Comparison of ENCODE assay signal across 8 mouse cellular contexts in genomic region chr10:80405481-80406173, GRCm38 (mm10). TPM values are rescaled to one million over a fixed set of nuclear protein-coding genes. Genes with fewer than 3 reads are reported as not detected.
DNase-seq lines count a peak whose midpoint lies in the region; ATAC-seq and TF ChIP-seq lines count a peak whose summit lies in the region.

No protein-coding gene starts in this region.

- H3K9me3 ChIP-seq in kidney, postnatal 0 days (replicated peaks; ENCODE audit: low read length): no peaks in the 10 kb centered on the region
- H3K9me3 ChIP-seq in neural tube, embryonic 13.5 days: no peaks in the 10 kb centered on the region

- no peak for DNase-seq in kidney, postnatal 0 days (ENCODE audit: low spot score)
- DNase-seq in kidney, postnatal 10 days: no peak
- DNase-seq in induced T-regulatory cell, adult 2 months (ENCODE audit: low read depth): peak; percentile 64
- no peak for DNase-seq in spleen, adult 12 weeks (ENCODE audit: low spot score)
- no peak for DNase-seq in frontal cortex, postnatal 25 days (ENCODE audit: low spot score in 2 of 2)
- DNase-seq in embryo, embryonic 9.5 days (ENCODE audit: extremely low spot score): no peak

- 50% methylated on average over 10 of the region's 10 CpGs for WGBS in kidney, postnatal 0 days
- 56% methylated on average over 10 of the region's 10 CpGs for WGBS in neural tube, embryonic 13.5 days

- H3K27ac ChIP-seq in kidney, postnatal 0 days: no peak overlapping the region
- peak overlapping the region; percentile 83 for H3K27ac ChIP-seq in brown adipose tissue, adult 24 weeks (replicated peaks; ENCODE audit: low read depth, low read length)
- peak overlapping the region; percentile 89; the same call in 1 of the 2 replicates for H3K27ac ChIP-seq in neural tube, embryonic 13.5 days (replicated peaks)

- H3K27me3 ChIP-seq in kidney, postnatal 0 days (ENCODE audit: insufficient read depth, low read length): no peaks in the 10 kb centered on the region
- H3K27me3 ChIP-seq in neural tube, embryonic 13.5 days: no peaks in the 10 kb centered on the region

- H3K9ac ChIP-seq in kidney, postnatal 0 days (ENCODE audit: low read depth, low read length): peak overlapping the region; percentile 75
- H3K9ac ChIP-seq in neural tube, embryonic 13.5 days: peak overlapping the region; percentile 95

- peak overlapping the region; percentile 66 for H3K4me3 ChIP-seq in kidney, postnatal 0 days (replicated peaks; ENCODE audit: low read depth, low read length)
- peak overlapping the region; percentile 78 for H3K4me3 ChIP-seq in brown adipose tissue, adult 24 weeks (ENCODE audit: insufficient read depth, low read depth, low read length)
- peak overlapping the region; percentile 92 for H3K4me3 ChIP-seq in neural tube, embryonic 13.5 days

- H3K36me3 ChIP-seq in kidney, postnatal 0 days (ENCODE audit: insufficient read depth, low read length): peaks cover 27% of the 10 kb centered on the region
- peaks cover 55% of the 10 kb centered on the region for H3K36me3 ChIP-seq in neural tube, embryonic 13.5 days

- peak overlapping the region; percentile 88 for H3K4me2 ChIP-seq in kidney, postnatal 0 days (ENCODE audit: low read length)
- H3K4me2 ChIP-seq in neural tube, embryonic 13.5 days: peak overlapping the region; percentile 95

- peak; percentile 50; the same call in 1 of the 2 replicates for TF ChIP-seq CTCF in kidney, postnatal 0 days (IDR thresholded peaks at IDR 0.05; ENCODE audit: low read depth)

- 0 out of 2 replicates have a peak, but pooled peaks have one; percentile 6 for ATAC-seq in kidney, postnatal 0 days (replicated peaks; ENCODE audit: low FRiP score, low read depth)
- no peak for ATAC-seq in neural tube, embryonic 13.5 days (ENCODE audit: low read depth)

- H3K4me1 ChIP-seq in kidney, postnatal 0 days (replicated peaks; ENCODE audit: insufficient read depth, low read length): peaks cover 18% of the 10 kb centered on the region
- peaks cover 6% of the 10 kb centered on the region for H3K4me1 ChIP-seq in brown adipose tissue, adult 24 weeks (ENCODE audit: control insufficient read depth, insufficient read depth, insufficient read length, low read length)
- peaks cover 41% of the 10 kb centered on the region for H3K4me1 ChIP-seq in neural tube, embryonic 13.5 days (replicated peaks)

RNA-seq across cellular contexts. Expression of gene Uqcr11, which starts 1.0 kb away (rescaled TPM):
- polyA plus RNA-seq in kidney, postnatal 0 days (2015; fragmentation: Nextera tagmentation; extraction: Ambion mirVana): 1,117 and 1,253 TPM in 2 replicates
- polyA plus RNA-seq in brown adipose tissue, adult 24 weeks (2012; ENCODE audit: insufficient read depth, insufficient read length, missing spikeins): 2,528 and 2,993 TPM in 2 replicates
- 462 and 574 TPM in 2 replicates for polyA plus RNA-seq in neural tube, embryonic 13.5 days (2015; fragmentation: Nextera tagmentation; extraction: Ambion mirVana)

RNA-seq across cellular contexts. Expression of gene Mbd3, which starts 6.3 kb away (rescaled TPM):
- 163 and 165 TPM in 2 replicates for polyA plus RNA-seq in kidney, postnatal 0 days (2015; fragmentation: Nextera tagmentation; extraction: Ambion mirVana)
- 79.3 and 90.4 TPM in 2 replicates for polyA plus RNA-seq in brown adipose tissue, adult 24 weeks (2012; ENCODE audit: insufficient read depth, insufficient read length, missing spikeins)
- polyA plus RNA-seq in neural tube, embryonic 13.5 days (2015; fragmentation: Nextera tagmentation; extraction: Ambion mirVana): 238 and 241 TPM in 2 replicates

RNA-seq across cellular contexts. Expression of gene Mex3d, which starts 18.2 kb away (rescaled TPM):
- 6.6 and 7.8 TPM in 2 replicates for polyA plus RNA-seq in kidney, postnatal 0 days (2015; fragmentation: Nextera tagmentation; extraction: Ambion mirVana)
- 3.3 and 3.7 TPM in 2 replicates for polyA plus RNA-seq in brown adipose tissue, adult 24 weeks (2012; ENCODE audit: insufficient read depth, insufficient read length, missing spikeins)
- 15.6 and 16.7 TPM in 2 replicates for polyA plus RNA-seq in neural tube, embryonic 13.5 days (2015; fragmentation: Nextera tagmentation; extraction: Ambion mirVana)

RNA-seq across cellular contexts. Expression of gene Tcf3, which starts 27.8 kb away (rescaled TPM):
- polyA plus RNA-seq in kidney, postnatal 0 days (2015; fragmentation: Nextera tagmentation; extraction: Ambion mirVana): 76.4 and 83.7 TPM in 2 replicates
- 11.4 and 15.1 TPM in 2 replicates for polyA plus RNA-seq in brown adipose tissue, adult 24 weeks (2012; ENCODE audit: insufficient read depth, insufficient read length, missing spikeins)
- 62.1 and 70.4 TPM in 2 replicates for polyA plus RNA-seq in neural tube, embryonic 13.5 days (2015; fragmentation: Nextera tagmentation; extraction: Ambion mirVana)

RNA-seq across cellular contexts. Expression of gene Plk5, which starts 49.4 kb away (rescaled TPM):
- polyA plus RNA-seq in kidney, postnatal 0 days (2015; fragmentation: Nextera tagmentation; extraction: Ambion mirVana): 0.51 and 1.0 TPM in 2 replicates
- polyA plus RNA-seq in brown adipose tissue, adult 24 weeks (2012; ENCODE audit: insufficient read depth, insufficient read length, missing spikeins): not detected in 2 replicates
- 1.0 and 1.5 TPM in 2 replicates for polyA plus RNA-seq in neural tube, embryonic 13.5 days (2015; fragmentation: Nextera tagmentation; extraction: Ambion mirVana)
